Mouse (Mus musculus) brain, embryonic 18.5 days (tissue): ENCODE results near the gene Brd3.
"Not testable (repeated sequence)": the region's sequence is repeated elsewhere in the genome, so short reads cannot be mapped to it uniquely, and the experiment has no call there.

Source experiments
- DNase-seq: peaks from one replicate; pipeline ENCODE4 v3.0.0-alpha.2; 2012; ENCODE audit warnings: low read depth, low spot score

Brd3 gene

GRCm38 (mm10) chr2:27512909-27513308, 5.4 kb upstream of the Brd3 start:
- DNase-seq, result no peak

- DNase-seq, result no peak
Observed at GRCm38 (mm10) chr2:27510706-27511105, 3.2 kb upstream of the Brd3 start.

DNA sequence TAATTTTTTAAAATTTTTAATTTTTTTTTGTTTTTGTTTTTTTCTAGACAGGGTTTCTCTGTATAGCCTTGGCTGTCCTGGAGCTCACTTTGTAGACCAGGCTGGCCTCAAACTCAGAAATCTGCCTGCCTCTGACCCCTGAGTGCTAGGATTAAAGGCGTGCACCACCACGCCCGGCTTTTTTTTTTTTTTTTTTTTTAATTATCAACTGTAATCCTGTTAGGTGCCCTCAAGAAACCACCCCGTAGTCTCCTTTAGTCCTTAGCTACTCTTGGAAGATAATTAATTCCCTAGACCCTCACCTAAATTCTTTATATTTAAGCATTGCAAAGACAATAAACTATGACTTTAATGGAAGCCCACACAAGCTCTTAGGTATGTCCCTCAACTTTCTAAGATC, 804 bp downstream of the Brd3 start:
- DNase-seq, result not testable (repeated sequence)

GRCm38 (mm10) chr2:27505539-27505938, 1.9 kb downstream of the Brd3 start:
- DNase-seq, result no peak

GRCm38 (mm10) chr2:27504113-27504885, 3.2 kb downstream of the Brd3 start:
- no peak for DNase-seq

GRCm38 (mm10) chr2:27496391-27497028, 11.0 kb downstream of the Brd3 start:
- DNase-seq, result no peak

GRCm38 (mm10) chr2:27493971-27494370, 13.5 kb downstream of the Brd3 start:
- no peak for DNase-seq

GRCm38 (mm10) chr2:27490939-27491338, 16.5 kb downstream of the Brd3 start:
- no peak for DNase-seq

GRCm38 (mm10) chr2:27488362-27488761, 19.1 kb downstream of the Brd3 start:
- no peak for DNase-seq

- no peak for DNase-seq
Observed at GRCm38 (mm10) chr2:27487336-27488049, 20.0 kb downstream of the Brd3 start.

DNA sequence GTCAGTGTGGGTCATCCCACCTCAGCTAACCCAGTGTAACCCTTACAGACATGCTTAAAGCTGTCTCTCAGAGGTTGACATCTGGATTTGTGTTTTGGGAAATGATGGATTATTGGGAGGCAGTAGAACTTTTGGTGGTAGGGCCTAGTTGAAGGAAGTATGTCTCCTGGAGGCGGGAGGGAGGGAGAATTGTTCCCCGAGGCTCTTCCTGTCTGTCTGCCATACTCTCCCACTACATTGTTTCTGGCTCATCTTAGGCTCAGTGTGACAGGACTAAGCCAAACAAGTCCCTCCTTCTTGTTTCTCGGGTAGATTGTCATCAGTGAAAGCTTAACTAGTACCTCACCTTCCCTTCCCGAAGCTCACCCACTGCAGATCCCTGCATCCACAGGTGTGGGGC, 20.7 kb downstream of the Brd3 start:
- no peak for DNase-seq

- DNase-seq, result no peak
Observed at GRCm38 (mm10) chr2:27482265-27482861, 25.1 kb downstream of the Brd3 start.

DNA sequence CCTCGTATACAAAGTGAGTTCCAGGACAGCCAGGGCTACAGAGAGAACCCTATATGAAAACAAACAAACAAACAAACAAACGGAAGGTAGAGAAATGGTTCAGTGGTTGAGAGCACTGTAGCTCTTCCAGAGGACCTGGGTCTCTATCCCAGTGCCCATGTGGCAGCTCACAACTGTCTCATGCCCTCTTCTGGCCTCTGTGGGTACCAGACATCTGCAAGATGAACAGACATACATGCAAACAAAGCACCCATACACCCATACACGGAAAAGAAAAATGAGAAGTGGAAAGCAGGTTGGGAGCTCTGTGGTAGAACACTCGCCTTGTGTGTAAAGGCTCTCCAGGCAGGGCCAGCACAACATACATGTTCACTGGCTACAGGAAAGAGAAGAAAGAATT, 27.1 kb downstream of the Brd3 start:
- DNase-seq, result no peak

DNA sequence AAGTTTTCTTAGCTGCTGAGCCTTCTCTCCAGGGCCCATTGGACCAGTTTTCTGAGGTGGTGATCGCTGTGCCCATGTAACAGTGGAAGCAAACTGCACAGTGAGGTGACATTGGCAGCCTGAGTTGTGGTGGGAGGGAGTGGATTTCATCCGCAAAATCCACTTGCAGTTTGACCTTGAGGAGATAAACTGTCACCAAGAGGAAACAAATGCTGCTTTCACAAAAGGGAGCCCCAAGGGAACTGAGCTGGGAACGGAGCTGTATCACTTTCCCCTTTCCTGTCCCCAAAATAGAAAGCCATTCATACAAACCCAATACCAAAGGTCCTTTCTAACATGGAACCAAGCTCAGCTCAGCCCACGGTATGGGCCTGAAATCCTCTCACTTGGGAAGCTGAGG, 27.6 kb downstream of the Brd3 start:
- DNase-seq, result no peak

GRCm38 (mm10) chr2:27476303-27477192, 30.9 kb downstream of the Brd3 start:
- peak; percentile 14 for DNase-seq

DNA sequence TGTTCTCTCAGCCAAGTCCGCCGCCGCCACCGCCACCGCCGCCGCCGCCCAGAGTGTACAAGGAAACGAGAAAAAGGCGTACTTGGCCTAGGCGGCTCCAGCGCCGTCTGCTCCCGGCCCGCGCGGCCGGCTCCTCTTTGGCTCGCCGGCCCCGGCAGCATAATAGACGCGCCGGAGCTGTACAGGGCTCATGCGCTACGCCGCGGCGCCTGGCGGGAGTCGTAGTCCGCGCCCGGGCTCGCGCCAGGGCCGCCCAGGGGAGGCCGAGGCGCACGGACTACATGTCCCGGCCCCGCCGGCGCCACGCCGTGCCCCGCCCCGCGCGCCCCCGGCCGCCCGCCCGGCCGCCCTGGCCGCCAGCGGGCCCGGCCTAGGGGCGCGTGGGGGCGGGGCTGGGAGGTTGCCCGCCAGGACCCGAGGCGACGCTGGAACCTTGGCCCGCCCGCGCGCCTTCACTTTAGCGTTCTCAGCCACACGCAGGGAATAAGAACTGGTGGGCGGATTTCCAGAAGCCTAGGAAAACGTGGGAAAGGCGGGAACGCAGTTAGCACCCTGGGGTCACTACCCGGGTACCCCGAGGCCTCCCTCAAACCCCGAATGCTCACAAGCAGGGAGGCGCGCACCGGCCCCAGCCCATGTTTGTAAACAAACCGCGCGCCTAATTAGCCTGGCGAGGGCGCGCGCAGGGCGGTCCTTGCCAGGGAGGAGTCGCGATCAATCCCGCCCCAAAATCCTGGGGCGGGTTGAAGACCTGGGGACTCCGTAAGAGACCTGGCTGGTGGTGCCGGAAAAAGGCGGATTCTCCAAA, 31.8 kb downstream of the Brd3 start:
- peak; percentile 90 for DNase-seq

- DNase-seq, result peak; percentile 16
Observed at GRCm38 (mm10) chr2:27474621-27475484, 32.6 kb downstream of the Brd3 start.

DNA sequence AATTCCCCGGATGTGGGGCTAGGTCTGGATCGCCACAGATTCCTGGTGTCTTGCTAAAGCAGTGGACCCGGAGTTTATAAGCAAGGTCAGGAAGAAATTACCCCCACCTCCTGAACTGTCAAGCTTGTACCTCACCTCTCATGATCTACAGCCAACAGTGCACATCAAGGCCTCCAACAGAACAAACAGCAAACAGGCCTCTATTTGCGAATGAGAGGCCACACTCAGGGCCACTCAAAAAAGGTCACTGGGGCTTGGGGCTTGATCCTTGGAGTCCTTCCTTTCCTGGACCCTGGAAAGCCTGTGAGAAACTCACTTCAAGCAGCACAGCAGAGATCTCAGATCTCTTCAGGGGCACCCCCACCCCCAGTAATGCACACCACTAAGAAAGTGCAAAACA, 33.6 kb downstream of the Brd3 start:
- no peak for DNase-seq

DNA sequence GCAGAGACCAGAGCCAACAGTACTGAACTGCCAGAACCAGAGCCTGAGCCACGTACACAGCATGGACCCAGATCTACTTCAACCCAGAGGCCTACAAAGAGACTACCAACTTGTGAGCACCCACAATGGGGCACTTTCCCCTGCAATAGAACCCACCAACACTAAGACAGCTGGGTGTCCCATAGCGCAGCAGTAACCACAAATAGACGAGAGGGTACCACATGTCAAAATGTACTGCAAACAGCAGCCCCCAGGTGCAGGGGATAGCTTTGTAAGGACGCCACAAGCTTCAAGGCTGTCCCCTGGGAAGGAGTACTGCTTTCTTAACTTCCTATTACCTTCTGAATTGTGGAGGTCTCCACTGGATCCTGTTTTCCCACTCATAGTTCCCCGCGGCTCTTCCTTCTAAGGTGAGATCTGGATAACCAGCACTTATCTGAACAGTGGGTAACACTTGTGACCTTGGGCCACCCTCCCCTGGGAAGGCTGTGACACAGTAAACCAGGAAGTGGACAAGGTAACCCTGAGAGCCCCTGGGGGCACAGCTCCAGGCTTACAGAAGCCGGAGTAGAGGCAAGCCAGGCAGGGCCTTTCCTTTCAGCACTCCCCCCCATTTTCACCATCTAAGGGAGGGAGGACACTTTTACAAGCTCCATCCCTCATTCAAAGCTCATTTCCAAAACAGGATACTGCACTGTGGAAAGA, 34.2 kb downstream of the Brd3 start:
- no peak for DNase-seq
